Mouse (Mus musculus): Measurements from ENCODE around the gene H2al2a.

H2al2a gene

GRCm38 (mm10) chr2:17996858-17997257, at the start of gene H2al2a:
H2al2a (minus strand) TSS chr2:17996958.
- no peak for DNase-seq (ENCODE audit: low read depth)

GRCm38 (mm10) chr2:18046186-18046585, 49.4 kb upstream of the H2al2a start:
- DNase-seq (ENCODE audit: low read depth), result peak; percentile 23

GRCm38 (mm10) chr2:18045781-18046181, 49.0 kb upstream of the H2al2a start:
- no peak for DNase-seq (ENCODE audit: low read depth)

DNA sequence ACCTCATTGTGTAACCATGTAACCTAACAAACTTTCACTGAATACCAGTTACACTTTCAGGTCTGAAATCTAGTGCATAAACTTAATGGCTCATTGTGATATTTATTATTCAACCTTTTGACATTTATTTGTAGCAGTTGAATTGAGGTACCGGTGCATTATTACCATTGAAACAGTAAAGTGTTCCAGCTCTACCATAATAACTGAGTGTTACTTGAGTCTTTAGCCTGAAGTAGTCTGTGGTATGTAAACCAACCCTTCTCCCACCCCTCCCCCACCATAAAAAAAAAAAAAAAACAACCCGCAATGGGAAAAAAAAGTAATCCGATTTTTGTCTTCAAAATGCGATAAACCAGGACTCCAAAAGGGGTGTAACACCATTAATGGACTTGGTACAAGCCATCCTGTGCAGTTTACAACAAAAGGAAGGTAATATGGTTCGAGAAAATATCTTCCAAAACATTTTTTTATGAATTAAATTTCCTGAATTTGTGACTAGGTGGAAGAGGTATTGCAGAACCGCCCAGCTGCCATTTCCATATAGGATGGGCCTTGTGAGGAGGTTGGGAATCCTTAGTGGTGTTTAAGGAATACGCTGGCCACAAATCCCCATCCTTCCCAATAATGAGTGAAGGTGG, 48.5 kb upstream of the H2al2a start:
- no peak for DNase-seq (ENCODE audit: low read depth)

DNA sequence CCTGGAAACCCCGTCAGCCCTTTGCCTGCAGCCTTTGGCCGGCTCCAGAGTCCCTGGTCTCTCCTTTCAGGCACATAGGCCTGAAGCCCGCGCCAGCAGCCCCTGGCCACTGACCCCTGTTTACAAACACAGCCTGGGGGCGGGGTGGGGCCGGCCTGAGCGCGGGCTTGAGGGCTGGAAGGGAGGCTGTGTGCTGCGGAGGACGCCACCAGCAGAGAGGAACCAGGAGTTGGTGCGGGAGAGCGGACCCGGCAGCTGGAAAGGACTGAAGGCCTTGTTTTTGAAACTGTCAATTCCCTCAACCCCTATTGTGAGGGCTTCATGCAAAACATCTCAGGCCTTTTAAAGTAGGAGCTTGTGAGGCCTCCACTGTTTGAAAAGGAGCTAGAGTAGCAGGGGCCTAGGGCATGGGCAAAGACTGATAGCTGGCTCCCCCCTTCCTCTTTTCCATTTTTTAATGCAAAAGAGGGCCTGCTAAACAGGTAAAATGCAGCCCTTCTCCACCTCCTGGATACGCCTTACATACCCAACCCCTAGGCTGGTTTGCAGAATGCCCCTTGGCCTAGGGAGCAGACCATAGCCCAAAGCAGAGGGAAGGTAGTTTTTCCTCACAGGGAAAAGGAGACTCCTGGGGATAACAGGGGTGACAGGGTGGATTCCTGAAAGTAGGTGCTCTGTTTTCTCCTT, 44.6 kb upstream of the H2al2a start:
- no peak for DNase-seq (ENCODE audit: low read depth)

DNA sequence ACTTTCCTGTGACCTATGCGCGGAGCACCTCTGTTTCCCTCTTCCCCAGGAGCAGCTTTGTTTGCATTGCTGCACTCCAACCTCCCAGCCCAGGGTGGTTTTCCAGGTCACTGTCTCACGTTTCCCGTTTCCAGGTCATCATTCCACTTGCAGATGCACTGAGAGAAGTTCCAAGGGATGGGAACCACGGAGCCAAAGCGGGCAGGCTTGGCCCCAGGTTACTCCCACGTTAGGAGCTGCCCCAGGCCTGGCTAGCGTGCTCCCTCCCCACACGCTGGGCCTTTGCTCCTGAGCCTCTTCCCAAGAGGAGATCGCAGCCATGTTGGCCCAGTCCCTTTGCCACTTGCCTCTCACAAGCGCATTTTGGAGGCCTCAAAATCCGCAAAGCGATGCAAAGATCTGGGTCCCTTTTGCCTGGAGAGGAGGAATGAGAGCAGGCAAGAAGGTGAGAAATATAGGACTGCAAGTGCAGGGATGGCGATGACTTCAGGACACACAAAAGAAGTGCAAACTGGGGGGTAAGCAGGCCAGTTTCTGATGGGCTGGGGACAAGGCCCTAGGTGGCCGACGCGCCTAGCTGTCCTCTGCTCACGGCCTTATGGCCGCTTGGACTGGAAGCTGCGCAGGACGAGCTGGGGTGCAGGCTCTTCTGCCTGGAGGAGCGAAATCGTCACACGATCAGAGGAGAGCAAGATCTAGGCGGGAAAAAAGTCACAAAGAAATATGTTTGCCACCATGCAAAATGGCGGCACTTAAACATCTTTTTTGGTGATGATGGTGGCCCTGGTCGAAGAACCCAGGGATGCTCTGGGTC, 43.8 kb upstream of the H2al2a start:
- DNase-seq (ENCODE audit: low read depth), result no peak

DNA sequence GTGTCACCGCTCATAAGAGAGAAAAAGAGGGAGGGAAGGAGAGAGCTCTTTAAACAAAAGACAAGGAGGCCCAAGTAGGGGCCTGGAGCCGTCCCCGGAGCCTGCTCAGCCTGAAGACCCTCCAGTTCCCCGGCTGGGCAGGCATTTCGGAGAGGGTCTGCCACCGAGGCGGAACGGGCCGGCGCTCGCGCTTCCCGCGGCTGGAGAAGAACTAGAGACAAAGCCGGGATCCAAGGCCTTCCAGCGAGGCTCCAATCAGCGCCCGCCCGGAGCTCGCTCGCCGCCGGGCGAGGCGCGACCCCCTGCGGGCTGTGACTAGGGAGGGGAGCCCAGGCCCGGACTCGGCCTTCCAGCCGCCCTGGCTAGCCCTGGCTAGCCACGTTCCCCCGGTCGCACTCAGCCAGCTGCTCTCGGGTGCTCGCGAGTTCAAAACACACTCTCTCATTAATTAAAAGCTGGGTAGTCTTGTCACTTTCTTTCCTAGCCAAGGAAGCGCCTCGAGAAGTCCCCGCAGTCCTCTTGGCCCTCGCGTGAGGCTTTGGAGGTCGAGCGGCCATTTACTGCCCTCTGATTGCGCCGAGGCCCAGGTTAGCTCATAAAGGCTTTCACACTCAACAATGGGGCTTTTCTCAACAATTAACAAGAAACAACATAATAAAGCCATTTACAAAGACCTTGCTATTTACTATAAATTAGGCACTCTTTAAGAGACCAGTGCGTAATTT, 43.0 kb upstream of the H2al2a start:
- no peak for DNase-seq (ENCODE audit: low read depth)

GRCm38 (mm10) chr2:18038895-18039371, 42.2 kb upstream of the H2al2a start:
- DNase-seq (ENCODE audit: low read depth), result no peak

GRCm38 (mm10) chr2:18038141-18038752, 41.5 kb upstream of the H2al2a start:
- no peak for DNase-seq (ENCODE audit: low read depth)

- DNase-seq (ENCODE audit: low read depth), result no peak
These were observed 40.7 kb upstream of the H2al2a start, which contains the start of gene A930004D18Rik for GRCm38 (mm10) chr2:18037491-18037890. A930004D18Rik (minus strand) TSS chr2:18037737.

DNA sequence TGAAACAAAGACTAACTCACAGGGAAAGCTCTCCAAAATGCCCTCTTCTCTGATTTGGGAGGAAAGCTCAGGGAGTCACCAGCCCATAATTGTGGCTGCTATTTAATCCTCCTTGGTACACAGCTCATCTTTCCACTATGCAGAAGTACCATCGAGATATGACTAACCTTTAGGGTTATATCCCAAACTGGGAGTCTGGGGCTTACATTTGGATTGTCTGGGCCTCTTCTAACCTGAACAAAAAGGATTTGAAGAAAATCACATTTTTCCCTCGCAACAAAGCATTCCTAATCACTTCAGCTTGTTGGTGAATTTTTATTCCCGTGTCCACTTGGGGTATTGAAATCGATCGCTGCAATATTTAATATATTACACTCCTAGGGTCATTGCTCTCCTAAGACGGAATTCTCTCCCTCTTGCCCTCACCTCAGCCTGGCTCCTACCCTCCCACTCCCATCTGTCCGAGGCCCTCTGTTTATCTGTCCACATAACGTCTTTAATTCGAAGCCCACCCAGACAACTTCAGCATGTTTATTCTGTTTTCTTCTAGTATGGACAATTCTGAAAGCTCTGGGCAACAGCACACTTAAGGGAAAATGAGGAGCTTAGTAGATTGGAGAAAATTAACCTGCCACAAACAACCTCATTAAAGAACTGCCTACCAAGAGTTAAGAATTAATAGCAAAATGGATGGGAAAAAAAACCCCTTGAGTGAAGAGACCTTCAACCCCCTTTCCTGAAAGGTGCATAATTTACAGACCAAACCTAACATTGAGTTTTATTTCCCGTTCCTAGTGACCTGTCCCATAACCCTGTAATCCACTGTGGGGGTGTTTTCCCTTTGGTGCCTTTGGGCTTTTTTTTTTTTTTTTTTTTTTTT, 37.9 kb upstream of the H2al2a start:
- DNase-seq (ENCODE audit: low read depth), result no peak

GRCm38 (mm10) chr2:18033166-18034108, 36.7 kb upstream of the H2al2a start:
- DNase-seq (ENCODE audit: low read depth), result no peak

DNA sequence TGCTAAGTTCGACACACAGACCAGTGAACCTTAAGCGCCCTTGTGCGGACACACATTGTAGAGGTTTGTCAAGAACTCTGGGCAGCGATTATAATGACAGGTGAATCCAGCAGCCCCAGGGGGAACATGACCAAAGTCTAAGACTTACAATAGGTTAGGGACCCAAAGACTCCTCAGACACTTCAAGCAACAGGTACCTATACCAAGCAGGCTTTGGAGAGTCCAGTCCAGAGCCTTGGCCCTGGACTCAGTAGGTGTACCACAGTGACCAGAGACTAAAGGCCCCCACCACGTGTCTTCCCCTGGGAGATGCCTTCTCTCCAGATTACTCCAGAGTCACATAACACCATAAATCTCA, 35.8 kb upstream of the H2al2a start:
- DNase-seq (ENCODE audit: low read depth), result no peak

DNA sequence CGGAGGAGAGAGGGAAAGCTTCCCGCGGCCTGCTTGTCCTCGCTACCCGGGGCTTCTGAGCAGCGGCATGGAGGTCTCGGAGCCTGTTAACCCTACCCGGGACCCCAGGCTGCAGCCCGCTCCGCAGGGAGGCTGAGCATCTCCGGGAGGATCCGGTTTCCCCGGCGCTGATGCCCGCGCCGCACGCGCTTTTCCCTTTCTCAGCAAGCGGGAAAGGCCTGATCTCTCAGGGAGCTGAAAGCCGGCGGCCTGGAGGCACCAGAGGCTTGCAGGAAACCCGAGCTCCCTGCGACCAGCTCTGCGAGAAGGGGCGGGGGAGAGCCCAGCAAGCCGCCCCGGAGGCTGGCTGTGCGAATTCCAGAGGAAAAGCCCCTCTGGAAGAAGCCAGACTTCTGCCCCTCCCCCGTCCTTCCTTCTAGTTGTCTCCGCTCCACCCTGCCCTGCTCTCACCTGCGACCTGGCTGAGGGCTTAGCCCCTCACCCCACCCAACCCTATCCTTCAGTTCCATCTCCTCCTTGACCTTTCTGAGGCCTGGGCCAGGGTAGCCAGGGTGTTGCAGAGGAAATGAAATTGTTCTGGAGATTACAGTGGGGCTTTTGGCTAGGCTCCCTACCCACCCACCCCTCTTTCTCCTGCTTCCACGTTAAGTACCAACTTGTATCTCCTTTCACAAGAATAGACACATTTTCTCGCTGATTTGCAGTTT, 35.2 kb upstream of the H2al2a start:
- DNase-seq (ENCODE audit: low read depth), result no peak

- DNase-seq (ENCODE audit: low read depth), result peak; percentile 35
These were observed 34.6 kb upstream of the H2al2a start for GRCm38 (mm10) chr2:18031271-18031821.

GRCm38 (mm10) chr2:18030581-18030980, 33.8 kb upstream of the H2al2a start:
- no peak for DNase-seq (ENCODE audit: low read depth)

DNA sequence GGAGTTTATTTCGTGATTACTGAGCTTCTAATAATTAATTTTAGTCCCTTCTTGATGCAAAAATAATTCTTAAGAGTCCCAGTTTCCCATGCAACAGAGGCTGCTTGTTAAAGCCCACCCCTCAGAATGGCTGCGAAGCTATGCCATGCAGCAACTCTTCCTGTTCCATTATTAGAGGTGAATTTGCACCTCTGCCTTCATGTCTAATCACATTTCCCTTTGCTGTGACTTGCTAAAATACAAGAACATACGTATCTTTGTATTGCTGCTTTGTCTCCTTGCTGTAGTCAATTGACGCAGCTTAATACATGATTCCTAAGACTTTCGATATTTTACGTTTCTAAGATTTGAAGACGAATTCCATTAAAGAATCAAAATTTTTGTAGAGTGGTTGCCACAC, 32.9 kb upstream of the H2al2a start:
- no peak for DNase-seq (ENCODE audit: low read depth)

DNA sequence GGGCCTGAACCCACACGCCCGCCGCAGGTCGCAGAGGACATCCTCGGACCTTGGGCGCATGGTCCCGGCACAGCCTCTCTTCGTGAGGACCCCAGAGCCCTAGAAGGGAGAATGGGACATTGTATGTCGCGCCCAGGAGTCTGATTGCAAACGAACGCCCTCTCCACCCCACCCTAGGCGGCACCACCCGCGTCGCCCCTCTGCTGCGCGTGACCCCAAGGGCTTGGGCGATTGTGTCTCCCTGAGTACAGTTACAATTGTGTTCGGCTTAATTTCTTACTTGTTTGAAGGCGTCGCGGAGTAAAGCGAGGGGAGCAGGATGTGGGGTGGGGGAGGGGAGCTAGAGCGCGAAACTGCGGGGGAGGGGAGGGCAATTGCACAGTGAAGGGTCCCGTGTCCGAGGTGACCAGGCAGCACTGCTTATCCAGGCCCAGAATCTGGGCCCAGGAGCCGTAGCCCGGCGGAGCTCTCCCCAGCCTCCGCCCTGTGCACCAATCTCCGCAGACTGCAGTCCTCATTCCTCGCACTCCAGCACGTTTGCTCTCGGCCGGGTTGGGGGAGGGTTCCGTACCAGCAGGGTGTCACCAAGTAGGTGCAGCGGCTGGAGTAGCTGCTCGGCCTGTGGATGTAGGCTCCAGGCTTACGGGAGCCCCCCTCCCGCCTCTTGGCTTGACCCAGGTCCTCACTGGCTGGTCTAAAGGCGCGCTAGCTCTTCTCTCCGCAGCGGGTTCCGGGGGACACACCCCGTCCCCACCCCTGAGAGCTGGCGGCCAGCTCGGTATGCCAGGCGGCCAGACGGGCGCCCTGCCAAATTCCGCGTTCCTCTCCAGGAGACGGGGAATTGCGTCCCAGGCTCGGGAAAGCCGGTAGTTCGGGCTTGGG, 31.6 kb upstream of the H2al2a start:
- DNase-seq (ENCODE audit: low read depth), result peak; percentile 73

All from naive thymus-derived CD4-positive, alpha-beta T cell, adult 2 months (primary cell).